Mouse (Mus musculus) CH12.LX (cell line): ENCODE measurements around the gene Ccr10. TPM values are rescaled to one million over a fixed set of nuclear protein-coding genes. Genes with fewer than 3 reads are reported as not detected.

Source experiments
- DNase-seq: peaks from one replicate; pipeline ENCODE4 v3.0.0-alpha.2; 2013; ENCODE audit errors: extremely low read depth
- H3K27ac ChIP-seq: 2 replicates; pipeline ENCODE4 v1.5.1; 2012; ENCODE audit warnings: low read depth, mild to moderate bottlenecking, control low read depth, moderate library complexity; ENCODE audit not compliant: insufficient read depth
- H3K27me3 ChIP-seq: replicated peaks from 2 replicates; pipeline ENCODE3; 2012; ENCODE audit warnings: inconsistent platforms
- H3K36me3 ChIP-seq, 2 experiments: replicated peaks in 1 of 2; 2 replicates each; pipeline versions ENCODE3 to v1.6.1; 2012; ENCODE audit warnings: inconsistent platforms in 1 of 2, low read length in 1 of 2, mild to moderate bottlenecking in 1 of 2, mixed read lengths in 1 of 2, moderate library complexity in 1 of 2; ENCODE audit not compliant: control insufficient read depth in 1 of 2, insufficient read depth in 1 of 2
- H3K4me1 ChIP-seq, 2 experiments: 2 replicates each; pipeline ENCODE4 v1.6.1; 2012; ENCODE audit warnings: inconsistent platforms in 1 of 2, moderate library complexity in 1 of 2; ENCODE audit not compliant: insufficient read depth in 2 of 2, control insufficient read depth in 1 of 2
- H3K4me2 ChIP-seq: 2 replicates; pipeline ENCODE4 v1.6.1; 2012; ENCODE audit warnings: low read depth, mild to moderate bottlenecking, control low read depth; ENCODE audit not compliant: poor library complexity, insufficient read depth, severe bottlenecking
- H3K4me3 ChIP-seq, 3 experiments: fragments of 150-350 bp in 1 of 3; sonication (generic) in 1 of 3; replicated peaks in 1 of 3; 2 replicates each; pipeline versions ENCODE3 to v1.5.1; 2011 to 2012; ENCODE audit warnings: low read depth in 2 of 3, low read length in 2 of 3, mild to moderate bottlenecking in 2 of 3, moderate library complexity in 2 of 3, control low read depth in 1 of 3, improper control_type of control experiment in 1 of 3, inconsistent platforms in 1 of 3, mixed read lengths in 1 of 3; ENCODE audit not compliant: poor library complexity in 1 of 3
- H3K79me2 ChIP-seq: replicated peaks from 2 replicates; pipeline ENCODE4 v1.6.1; 2012; ENCODE audit warnings: mild to moderate bottlenecking, moderate library complexity; ENCODE audit not compliant: control insufficient read depth, poor library complexity, insufficient read depth, severe bottlenecking; ENCODE audit errors: extremely low read depth
- H3K9ac ChIP-seq: 2 replicates; pipeline ENCODE4 v1.6.1; 2012; ENCODE audit warnings: low read depth, mild to moderate bottlenecking, control low read depth, moderate library complexity; ENCODE audit not compliant: insufficient read depth
- H3K9me3 ChIP-seq: replicated peaks from 2 replicates; pipeline ENCODE3; 2012; ENCODE audit warnings: low read length, inconsistent platforms, mixed read lengths
- BHLHE40 ChIP-seq: IDR thresholded peaks from 2 replicates; pipeline ENCODE4 v1.6.1; 2011; ENCODE audit warnings: mild to moderate bottlenecking, low read depth, low read length, improper control_type of control experiment
- CTCF ChIP-seq, 2 experiments: IDR thresholded peaks in 1 of 2; conservative IDR thresholded peaks in 1 of 2; 2 replicates each; pipeline ENCODE4 v1.5.1; 2011 to 2012; ENCODE audit warnings: low read depth in 2 of 2, low read length in 2 of 2, improper control_type of control experiment in 1 of 2, inconsistent platforms in 1 of 2, mild to moderate bottlenecking in 1 of 2, moderate library complexity in 1 of 2
- E2F4 ChIP-seq: IDR thresholded peaks from 2 replicates; pipeline ENCODE4 v1.6.1; 2011; ENCODE audit warnings: low read depth, low read length, improper control_type of control experiment; ENCODE audit not compliant: insufficient replicate concordance
- ETS1 ChIP-seq: conservative IDR thresholded peaks from 2 replicates; pipeline ENCODE4 v1.6.1; 2012; ENCODE audit warnings: low read depth, mild to moderate bottlenecking, inconsistent platforms, low read length, improper control_type of control experiment, moderate library complexity
- GABPA ChIP-seq: IDR thresholded peaks from 2 replicates; pipeline ENCODE4 v1.6.1; 2012; ENCODE audit warnings: low read depth, low read length, improper control_type of control experiment, inconsistent platforms; ENCODE audit not compliant: insufficient replicate concordance
- HCFC1 ChIP-seq: IDR thresholded peaks from 2 replicates; pipeline ENCODE4 v1.6.1; 2012; ENCODE audit warnings: low read depth, mild to moderate bottlenecking, inconsistent platforms, low read length, improper control_type of control experiment
- JUN ChIP-seq: IDR thresholded peaks from 2 replicates; pipeline ENCODE4 v1.6.1; 2011; ENCODE audit warnings: low read depth, mild to moderate bottlenecking, low read length, improper control_type of control experiment, moderate library complexity; ENCODE audit not compliant: insufficient read depth
- KAT2A ChIP-seq: IDR thresholded peaks from 2 replicates; pipeline ENCODE4 v1.6.1; 2012; ENCODE audit warnings: low read length, improper control_type of control experiment, inconsistent platforms; ENCODE audit not compliant: insufficient replicate concordance
- MAFK ChIP-seq: IDR thresholded peaks from 2 replicates; pipeline ENCODE4 v1.6.1; 2011; ENCODE audit warnings: low read length, improper control_type of control experiment; ENCODE audit not compliant: insufficient replicate concordance
- MEF2A ChIP-seq: IDR thresholded peaks from 2 replicates; pipeline ENCODE4 v1.6.1; 2014; ENCODE audit warnings: low read depth, mild to moderate bottlenecking, inconsistent platforms, low read length, improper control_type of control experiment, borderline replicate concordance
- NELFE ChIP-seq: IDR thresholded peaks from 2 replicates; pipeline ENCODE4 v1.6.1; 2011; ENCODE audit warnings: low read depth, low read length, improper control_type of control experiment
- NRF1 ChIP-seq: IDR thresholded peaks from 2 replicates; pipeline ENCODE4 v1.6.1; 2014; ENCODE audit warnings: low read depth, mild to moderate bottlenecking, inconsistent platforms, low read length, improper control_type of control experiment, moderate library complexity
- POLR2A ChIP-seq: IDR thresholded peaks from 2 replicates; pipeline ENCODE4 v1.6.1; 2011; ENCODE audit warnings: low read depth, mild to moderate bottlenecking, improper control_type of control experiment, low read length
- POLR2AphosphoS2 ChIP-seq: IDR thresholded peaks from 2 replicates; pipeline ENCODE4 v1.6.1; 2011; ENCODE audit warnings: low read depth, low read length, improper control_type of control experiment
- RAD21 ChIP-seq: IDR thresholded peaks from 2 replicates; pipeline ENCODE4 v1.6.1; 2011; ENCODE audit warnings: low read depth, mild to moderate bottlenecking, low read length, improper control_type of control experiment, moderate library complexity
- SMC3 ChIP-seq: IDR thresholded peaks from 2 replicates; pipeline ENCODE4 v1.6.1; 2011; ENCODE audit warnings: low read depth, low read length, improper control_type of control experiment
- UBTF ChIP-seq: IDR thresholded peaks from 2 replicates; pipeline ENCODE4 v1.6.1; 2012; ENCODE audit warnings: low read depth, mild to moderate bottlenecking, inconsistent platforms, low read length, improper control_type of control experiment, moderate library complexity
- USF2 ChIP-seq: conservative IDR thresholded peaks from 2 replicates; pipeline ENCODE4 v1.6.1; 2011; ENCODE audit warnings: low read depth, low read length, improper control_type of control experiment
- ZC3H11A ChIP-seq: IDR thresholded peaks from 2 replicates; pipeline ENCODE4 v1.6.1; 2012; ENCODE audit warnings: low read depth, mild to moderate bottlenecking, inconsistent platforms, low read length, improper control_type of control experiment
- ZNF384 ChIP-seq: IDR thresholded peaks from 2 replicates; pipeline ENCODE4 v1.6.1; 2012; ENCODE audit warnings: low read depth, low read length, improper control_type of control experiment, inconsistent platforms
- dilution Hi-C: fragments of 300-500 bp; cut with MboI; formaldehyde crosslinking; loops from 2 replicates; pipeline ENCODE4 v1.14.3; 2020; ENCODE audit warnings: low sequenced_read_pairs; ENCODE audit not compliant: extremely low pct_unique_long_range_greater_than_20kb, extremely low pct_ligation_motif_present
- in situ Hi-C: fragments of 300-500 bp; cut with MboI; formaldehyde crosslinking; loops from 3 replicates; pipeline ENCODE4 v1.14.3; 2019; ENCODE audit warnings: low sequenced_read_pairs, low pct_ligation_motif_present, low pct_unique_long_range_greater_than_20kb, mixed read lengths
- polyA plus RNA-seq: library from polyadenylated mRNA; unstranded; fragments of >175 nt; gene quantifications from 2 replicates; pipeline ENCODE4 v1.2.1, GENCODE M21; 2012; ENCODE audit warnings: low read depth; ENCODE audit not compliant: insufficient read length
- total RNA-seq, 2 experiments: library from RNA; depleted of rRNA; stranded (reverse); fragments of 300-350 nt in 1 of 2; fragments of >200 nt in 1 of 2; gene quantifications; 2 replicates each; pipeline ENCODE4 v1.2.3; 2012 to 2014

The Ccr10 gene
- total and polyA plus RNA-seq, 3 experiments = 12.3 to 29.6 (median 17.2) TPM

DNA sequence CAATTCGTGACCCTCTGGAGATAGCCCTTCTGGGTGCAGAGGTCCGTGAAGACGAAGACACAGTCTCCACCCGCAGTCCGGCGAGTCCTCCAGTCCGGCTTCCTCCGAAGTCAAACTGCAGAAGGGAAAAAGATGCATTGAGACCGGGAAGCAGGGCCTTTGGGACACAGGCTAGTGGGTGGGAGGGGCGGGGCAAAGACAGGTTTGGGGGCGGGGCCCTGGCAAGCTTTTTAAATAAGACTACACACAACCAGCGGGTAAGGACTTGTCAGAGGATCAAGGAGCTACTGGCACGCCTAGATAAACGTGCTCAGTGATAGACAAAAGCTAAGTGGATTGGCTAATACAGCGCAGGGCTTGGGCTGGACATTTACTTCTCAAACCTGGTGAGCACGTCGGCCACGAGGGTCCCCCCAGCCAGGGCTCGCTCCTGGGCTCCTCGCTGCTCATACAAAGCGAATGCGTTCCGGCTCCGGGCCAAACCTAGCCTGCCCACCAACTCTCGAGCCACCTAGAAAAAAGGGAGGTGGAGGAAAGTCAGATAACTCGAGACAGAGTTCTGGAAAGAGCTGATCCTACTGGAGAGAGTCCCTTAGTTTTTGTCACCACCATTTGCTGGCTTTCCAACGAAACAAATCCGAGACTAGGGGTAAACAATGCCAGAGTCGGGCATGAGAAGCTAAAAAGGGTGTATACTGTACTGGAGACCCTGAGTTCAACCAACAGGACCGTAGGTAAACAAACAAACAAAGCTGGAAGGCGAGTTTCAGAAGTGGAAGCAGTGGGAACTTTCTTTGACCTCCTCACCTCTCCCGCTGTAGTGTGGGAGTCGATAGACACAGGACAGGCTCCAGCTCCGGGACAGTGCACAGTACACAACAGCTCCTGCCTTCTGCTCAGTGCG lies 10.3 kb downstream of the Ccr10 start:
- TF ChIP-seq KAT2A (no peak), ETS1 (no peak), MEF2A (no peak), NELFE (no peak), POLR2AphosphoS2 (no peak), UBTF (no peak), USF2 (no peak), JUN (no peak), RAD21 (no peak)
- peaks cover 1% of the 10 kb centered on the region for H3K27me3 ChIP-seq
- H3K4me3 ChIP-seq = no peak overlapping the region
- in situ Hi-C loops = no loop called here
- no peak overlapping the region for H3K4me2 ChIP-seq
- no peak overlapping the region for H3K9ac ChIP-seq
- DNase-seq = no peak
- H3K79me2 ChIP-seq = peaks cover 4% of the 10 kb centered on the region; the same call in 1 of the 2 replicates
- dilution Hi-C loops = no loop called here
- no peak overlapping the region for H3K27ac ChIP-seq
- peaks cover 0 to 14% of the 10 kb centered on the region in 2 experiments; a peak in 2 of 4 replicates for H3K4me1 ChIP-seq
- peaks cover 66 to 74% of the 10 kb centered on the region in 2 experiments for H3K36me3 ChIP-seq
- no peaks in the 10 kb centered on the region for H3K9me3 ChIP-seq

DNA sequence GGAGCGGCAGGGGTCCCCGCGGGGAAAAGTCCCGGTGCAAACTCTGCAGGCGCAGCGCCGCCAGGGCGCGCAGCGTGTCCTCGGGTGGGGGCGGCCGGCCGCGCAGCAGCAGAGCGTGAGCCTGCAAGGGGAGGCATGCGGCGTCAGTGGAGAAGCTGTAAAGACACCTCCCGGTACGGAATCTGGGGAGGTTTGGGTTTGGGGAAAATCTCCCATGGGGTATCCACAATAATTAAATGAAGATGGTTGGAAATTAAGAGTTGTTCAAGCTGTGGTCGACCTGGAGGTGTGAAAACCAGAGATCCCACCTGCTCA lies 10.9 kb downstream of the Ccr10 start:
- Histone ChIP-seq H3K9ac (no peak overlapping the region), H3K36me3 (peaks cover 66 to 79% of the 10 kb centered on the region in 2 experiments), H3K4me2 (no peak overlapping the region), H3K27me3 (no peaks in the 10 kb centered on the region), H3K79me2 (no peaks in the 10 kb centered on the region; the same call in 1 of the 2 replicates), H3K9me3 (no peaks in the 10 kb centered on the region), H3K27ac (no peak overlapping the region), H3K4me1 (peaks cover 0 to 8% of the 10 kb centered on the region in 2 experiments; a peak in 1 of 4 replicates), H3K4me3 (no peak overlapping the region)
- TF ChIP-seq BHLHE40 = no peak
- TF ChIP-seq POLR2A = no peak
- no peak for TF ChIP-seq ZNF384
- TF ChIP-seq NRF1 = no peak
- no peak for TF ChIP-seq NELFE
- TF ChIP-seq SMC3 = no peak
- TF ChIP-seq HCFC1 = no peak
- no peak for TF ChIP-seq JUN
- no peak for TF ChIP-seq MAFK
- TF ChIP-seq ETS1 = no peak
- no peak for TF ChIP-seq CTCF (conservative IDR thresholded peaks at IDR 0.05 in 1 of 2, IDR thresholded peaks at IDR 0.05 in 1 of 2; ENCODE audit: low read depth in 2 of 2, low read length in 2 of 2)
- TF ChIP-seq ZC3H11A = no peak
- no peak for TF ChIP-seq POLR2AphosphoS2
- no peak for TF ChIP-seq RAD21
- TF ChIP-seq GABPA = no peak
- TF ChIP-seq E2F4 = no peak
- no peak for TF ChIP-seq KAT2A
- DNase-seq = no peak
- dilution Hi-C loops = no loop called here
- in situ Hi-C loops = no loop called here
